Mouse (Mus musculus): Measurements from ENCODE around the gene Plod1. TPM values are rescaled to one million over a fixed set of nuclear protein-coding genes. Genes with fewer than 3 reads are reported as not detected.

The Plod1 gene
- polyA plus RNA-seq, 1 experiment from 2014 or later = 46.9 TPM

DNA sequence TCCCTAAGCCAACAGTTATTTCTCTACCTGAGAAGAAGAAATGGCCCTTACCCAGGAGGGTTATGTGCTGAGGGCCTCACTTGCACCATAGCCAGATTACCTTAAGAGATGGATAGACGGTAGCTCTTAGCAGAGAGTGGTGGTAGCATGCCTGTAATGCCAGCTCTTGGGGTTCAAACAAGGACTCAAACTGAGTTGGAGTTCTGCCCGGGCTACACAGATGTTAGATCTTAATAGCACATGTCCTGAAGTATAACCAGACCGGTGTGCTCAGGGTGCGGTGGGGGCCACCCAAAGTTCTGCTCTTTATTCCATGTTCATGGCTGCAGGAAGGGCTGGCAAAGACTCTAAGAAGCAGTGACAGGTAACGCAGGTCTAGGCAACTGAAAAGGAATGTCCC, 27.1 kb downstream of the Plod1 start:
- H3K36me3 ChIP-seq = peaks cover 43% of the 10 kb centered on the region
- ATAC-seq (ENCODE audit: insufficient number of reproducible peaks, low FRiP score) = no peak
- WGBS = 84% methylated on average over 5 of the region's 5 CpGs

DNA sequence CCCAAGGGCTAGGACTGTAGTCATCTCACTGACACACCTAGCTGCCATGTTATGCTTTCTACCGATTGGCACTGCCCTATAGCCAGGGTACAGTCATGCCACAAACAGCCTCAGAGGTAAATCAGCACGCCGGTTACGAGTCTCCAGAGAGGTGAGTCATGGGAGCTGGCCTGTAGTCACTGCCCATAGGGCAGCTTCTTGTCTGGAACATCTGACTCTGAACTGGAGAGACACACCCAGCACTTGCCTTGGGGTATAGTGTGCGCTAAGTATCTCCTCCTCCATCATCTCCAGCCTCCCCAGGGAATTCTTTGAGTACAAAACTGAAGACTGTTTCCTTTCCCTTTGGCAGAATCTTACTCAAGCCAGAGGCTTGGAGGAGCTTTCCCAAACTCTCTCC, 30.3 kb downstream of the Plod1 start:
- 72% methylated on average over 5 of the region's 5 CpGs for WGBS
- Histone ChIP-seq H3K27me3 (replicated peaks) (no peaks in the 10 kb centered on the region), H3K9me3 (replicated peaks) (no peaks in the 10 kb centered on the region), H3K4me1 (replicated peaks) (peaks cover 23% of the 10 kb centered on the region), H3K4me3 (no peak overlapping the region), H3K36me3 (peaks cover 38% of the 10 kb centered on the region), H3K27ac (ENCODE audit: poor library complexity, severe bottlenecking) (no peak overlapping the region), H3K9ac (no peak overlapping the region), H3K4me2 (no peak overlapping the region)
- no peak for ATAC-seq (ENCODE audit: insufficient number of reproducible peaks, low FRiP score)

More for the DNA sequence above, 27.1 kb downstream of the Plod1 start:
- Histone ChIP-seq H3K9me3 (replicated peaks) (no peaks in the 10 kb centered on the region), H3K27me3 (replicated peaks) (no peaks in the 10 kb centered on the region), H3K4me3 (no peak overlapping the region), H3K4me2 (no peak overlapping the region), H3K9ac (no peak overlapping the region), H3K4me1 (replicated peaks) (peaks cover 16% of the 10 kb centered on the region), H3K27ac (ENCODE audit: poor library complexity, severe bottlenecking) (no peak overlapping the region)

DNA sequence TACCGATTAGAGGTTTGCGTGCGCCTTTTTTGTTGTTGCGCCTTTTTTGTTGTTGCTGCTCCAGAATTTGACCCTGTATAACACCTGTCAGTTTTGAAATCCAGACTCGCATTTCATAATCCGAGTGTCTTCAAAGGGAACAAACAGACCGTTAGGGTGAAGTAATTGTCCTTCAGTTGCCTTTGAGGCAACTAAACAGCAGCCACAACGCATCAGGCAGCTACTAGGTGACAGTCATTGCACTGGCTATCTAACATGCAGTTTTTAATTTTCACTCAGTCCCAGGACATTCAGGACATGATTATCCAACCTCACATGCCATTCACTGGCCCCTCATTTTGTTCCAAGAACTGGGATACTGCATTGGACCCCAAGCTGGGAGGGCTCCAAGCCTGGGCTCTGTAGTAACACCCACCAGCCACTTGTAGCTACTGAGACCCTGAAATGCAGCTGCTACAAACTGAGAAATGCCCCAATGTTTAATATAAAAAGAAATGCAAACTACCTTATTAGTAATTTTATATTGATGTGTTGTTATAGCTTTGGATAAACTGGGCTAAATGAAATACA, 31.4 kb downstream of the Plod1 start:
- peak; percentile 1; the same call in 1 of the 2 replicates for ATAC-seq (ENCODE audit: insufficient number of reproducible peaks, low FRiP score)
- Histone ChIP-seq H3K27ac (ENCODE audit: poor library complexity, severe bottlenecking) (peak overlapping the region; percentile 8; the same call in 1 of the 2 replicates), H3K4me3 (peak overlapping the region; percentile 78), H3K27me3 (replicated peaks) (no peaks in the 10 kb centered on the region), H3K4me1 (replicated peaks) (peaks cover 33% of the 10 kb centered on the region), H3K36me3 (peaks cover 39% of the 10 kb centered on the region), H3K9me3 (replicated peaks) (no peaks in the 10 kb centered on the region), H3K4me2 (peak overlapping the region; percentile 72), H3K9ac (peak overlapping the region; percentile 88)
- WGBS = 1% methylated on average over 8 of the region's 8 CpGs

DNA sequence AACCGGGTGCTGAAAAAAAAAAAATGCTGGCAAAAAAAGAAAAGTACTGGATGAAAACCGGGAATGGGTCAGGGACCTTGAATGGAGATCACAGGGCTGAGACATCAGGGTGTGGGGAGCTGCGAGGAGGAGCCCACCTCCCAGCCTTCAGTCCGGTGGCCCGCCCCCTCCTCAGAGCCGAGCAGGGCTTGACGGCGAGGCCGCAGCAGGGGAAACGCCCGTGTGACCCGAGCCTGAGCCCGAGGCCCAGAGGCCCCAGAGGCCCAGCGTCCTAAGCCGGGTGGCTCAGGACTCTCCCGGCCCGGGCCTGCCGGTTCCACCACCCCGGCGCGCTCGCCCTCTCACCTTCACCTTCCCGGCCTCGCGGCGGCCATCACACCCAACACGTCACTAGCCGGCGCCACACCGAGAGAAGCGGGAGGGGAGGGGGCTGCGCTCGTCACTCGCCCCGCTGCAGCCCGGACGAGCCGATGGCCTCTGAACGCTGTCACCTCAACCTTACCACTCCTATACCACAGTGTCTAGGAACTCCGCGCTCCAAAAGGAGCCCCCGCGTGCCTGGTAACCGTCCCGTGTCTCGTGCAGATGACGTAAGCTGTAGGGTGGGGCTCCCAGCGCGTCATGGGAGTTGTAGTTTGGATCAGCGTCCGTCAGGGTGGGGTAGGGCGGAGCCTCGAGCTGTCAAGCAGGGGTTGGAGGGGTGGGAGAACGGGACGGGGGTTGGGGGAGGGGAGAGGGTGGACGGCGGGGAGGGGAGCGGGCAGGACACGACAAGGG, 32.1 kb downstream of the Plod1 start, which contains the start of gene Mfn2:
Gene Mfn2 (minus strand): TSS at position 392 of the 777 bp plus-strand sequence.
- Histone ChIP-seq H3K36me3 (peaks cover 39% of the 10 kb centered on the region), H3K27me3 (replicated peaks) (no peaks in the 10 kb centered on the region), H3K9me3 (replicated peaks) (no peaks in the 10 kb centered on the region), H3K4me2 (peak within 1 kb of the TSS; percentile 72), H3K4me3 (peak within 1 kb of the TSS; percentile 78), H3K9ac (peak within 1 kb of the TSS; percentile 88), H3K27ac (ENCODE audit: poor library complexity, severe bottlenecking) (peak within 1 kb of the TSS; percentile 86), H3K4me1 (replicated peaks) (peaks cover 37% of the 10 kb centered on the region)
- peak; percentile 96 for ATAC-seq (ENCODE audit: insufficient number of reproducible peaks, low FRiP score)
- under 1% methylated on average over 57 of the region's 59 CpGs for WGBS

DNA sequence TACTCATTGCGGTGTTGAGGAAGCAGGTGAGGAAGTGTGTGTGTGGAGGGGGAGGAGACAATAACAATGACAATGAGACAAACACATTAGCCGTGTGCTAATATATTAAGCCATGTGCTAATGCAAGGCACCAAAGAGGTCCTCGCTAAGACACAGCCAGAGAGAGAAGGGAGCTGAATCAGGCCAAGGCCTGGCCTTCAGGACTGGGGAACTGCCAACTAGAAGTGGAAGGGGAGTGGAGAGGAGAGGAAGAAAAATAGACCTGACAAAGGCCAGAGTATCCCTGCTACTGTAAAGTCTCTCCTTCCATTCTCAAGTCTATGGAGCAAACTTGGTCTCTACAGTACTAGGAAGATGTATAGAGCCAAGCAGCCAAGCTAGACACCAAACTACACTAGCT, 33.0 kb downstream of the Plod1 start:
- Histone ChIP-seq H3K27ac (ENCODE audit: poor library complexity, severe bottlenecking) (peak overlapping the region; percentile 86), H3K9me3 (replicated peaks) (no peaks in the 10 kb centered on the region), H3K9ac (peak overlapping the region; percentile 88), H3K36me3 (peaks cover 44% of the 10 kb centered on the region), H3K4me2 (peak overlapping the region; percentile 72), H3K4me1 (replicated peaks) (peaks cover 42% of the 10 kb centered on the region), H3K4me3 (peak overlapping the region; percentile 78), H3K27me3 (replicated peaks) (no peaks in the 10 kb centered on the region)
- no peak for ATAC-seq (ENCODE audit: insufficient number of reproducible peaks, low FRiP score)
- 72% methylated on average over 3 of the region's 3 CpGs for WGBS

DNA sequence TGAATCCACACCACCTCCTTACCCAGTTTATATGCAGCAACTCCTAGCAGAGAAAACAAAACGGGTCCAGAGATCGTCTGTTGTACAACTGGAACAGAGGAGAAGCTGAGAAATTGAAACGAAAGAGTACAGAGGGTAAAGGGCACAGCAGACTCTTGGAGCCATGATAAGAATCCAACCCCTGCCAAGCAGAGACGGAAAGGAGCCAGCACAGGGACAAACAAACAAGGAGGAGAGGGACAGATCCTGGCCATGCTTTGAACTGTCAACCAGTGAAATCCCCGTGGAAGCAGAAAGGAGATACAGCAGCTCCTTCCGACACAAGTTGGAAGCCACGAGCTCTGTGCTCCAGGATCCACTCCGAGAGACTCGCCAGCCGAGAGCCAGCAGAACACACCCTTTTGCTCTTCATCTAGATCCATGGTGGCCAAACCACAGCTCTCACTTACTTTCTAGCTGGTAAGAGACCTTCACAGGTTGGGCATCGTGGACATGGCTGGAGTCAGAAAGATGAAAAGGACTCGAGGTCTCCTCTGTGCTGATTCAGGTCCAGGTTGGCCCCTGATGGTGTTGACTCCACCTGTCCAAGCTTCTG, 33.6 kb downstream of the Plod1 start:
- ATAC-seq (ENCODE audit: insufficient number of reproducible peaks, low FRiP score) = no peak
- Histone ChIP-seq H3K9ac (peak overlapping the region; percentile 88; the same call in 1 of the 2 replicates), H3K27me3 (replicated peaks) (no peaks in the 10 kb centered on the region), H3K27ac (ENCODE audit: poor library complexity, severe bottlenecking) (no peak overlapping the region), H3K4me2 (peak overlapping the region; percentile 72), H3K4me1 (replicated peaks) (peaks cover 47% of the 10 kb centered on the region), H3K4me3 (peak overlapping the region; percentile 78), H3K36me3 (peaks cover 50% of the 10 kb centered on the region), H3K9me3 (replicated peaks) (no peaks in the 10 kb centered on the region)
- WGBS = 86% methylated on average over 12 of the region's 12 CpGs

DNA sequence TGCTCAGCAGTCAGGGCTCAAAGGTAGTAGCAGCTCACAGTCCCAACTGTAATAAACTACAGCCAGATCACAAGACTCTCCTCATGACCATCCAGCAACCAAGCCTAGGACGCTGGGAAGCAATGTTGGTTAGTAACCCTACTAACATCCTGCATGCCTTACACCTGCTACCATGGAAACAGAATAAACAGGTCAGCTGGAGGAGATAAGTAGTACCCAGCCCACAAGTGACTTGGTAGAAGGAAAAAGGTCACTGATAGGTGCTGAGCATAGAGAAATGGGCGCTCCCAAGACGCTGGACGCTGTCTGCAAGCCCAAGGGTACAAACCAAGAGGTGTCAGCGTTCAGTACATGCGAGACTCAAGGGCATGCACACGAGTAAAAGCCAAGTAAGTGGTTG, 36.1 kb downstream of the Plod1 start:
- WGBS = 62% methylated on average over 7 of the region's 7 CpGs
- Histone ChIP-seq H3K27me3 (replicated peaks) (no peaks in the 10 kb centered on the region), H3K4me1 (replicated peaks) (peaks cover 66% of the 10 kb centered on the region), H3K36me3 (peaks cover 74% of the 10 kb centered on the region), H3K9me3 (replicated peaks) (no peaks in the 10 kb centered on the region), H3K4me3 (no peak overlapping the region), H3K9ac (peak overlapping the region; percentile 50; the same call in 1 of the 2 replicates), H3K27ac (ENCODE audit: poor library complexity, severe bottlenecking) (peak overlapping the region; percentile 67), H3K4me2 (0 out of 2 replicates have a peak overlapping the region, but pooled peaks have one; percentile 36)
- no peak for ATAC-seq (ENCODE audit: insufficient number of reproducible peaks, low FRiP score)

DNA sequence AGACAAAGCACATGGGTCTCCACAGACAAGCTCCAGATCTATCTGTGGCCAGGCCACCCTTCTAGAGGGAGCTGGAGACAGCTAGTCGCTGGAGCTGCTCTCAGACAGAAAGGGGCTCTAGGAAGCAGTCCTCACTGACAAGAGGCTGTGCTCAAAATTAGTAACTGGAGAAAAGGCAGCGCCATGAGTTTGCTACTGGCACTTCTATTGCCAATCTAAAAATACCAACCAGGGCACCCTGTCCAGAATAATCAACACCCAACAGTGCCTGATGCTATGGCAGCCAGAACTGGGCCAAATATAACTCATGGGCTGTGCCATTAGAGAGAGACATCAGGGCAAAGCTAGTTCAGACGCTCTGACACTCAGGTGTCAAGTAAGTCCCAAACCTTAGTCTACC, 39.2 kb downstream of the Plod1 start:
- peak overlapping the region; percentile 15; the same call in 1 of the 2 replicates for H3K4me2 ChIP-seq
- H3K9ac ChIP-seq = peak overlapping the region; percentile 50; the same call in 1 of the 2 replicates
- H3K27me3 ChIP-seq (replicated peaks) = no peaks in the 10 kb centered on the region
- peaks cover 94% of the 10 kb centered on the region for H3K36me3 ChIP-seq
- H3K27ac ChIP-seq (ENCODE audit: poor library complexity, severe bottlenecking) = peak overlapping the region; percentile 97
- no peaks in the 10 kb centered on the region for H3K9me3 ChIP-seq (replicated peaks)
- H3K4me1 ChIP-seq (replicated peaks) = peaks cover 49% of the 10 kb centered on the region
- 58% methylated on average over 3 of the region's 3 CpGs for WGBS
- peak; percentile 34; the same call in 1 of the 2 replicates for ATAC-seq (ENCODE audit: insufficient number of reproducible peaks, low FRiP score)
- no peak overlapping the region for H3K4me3 ChIP-seq

DNA sequence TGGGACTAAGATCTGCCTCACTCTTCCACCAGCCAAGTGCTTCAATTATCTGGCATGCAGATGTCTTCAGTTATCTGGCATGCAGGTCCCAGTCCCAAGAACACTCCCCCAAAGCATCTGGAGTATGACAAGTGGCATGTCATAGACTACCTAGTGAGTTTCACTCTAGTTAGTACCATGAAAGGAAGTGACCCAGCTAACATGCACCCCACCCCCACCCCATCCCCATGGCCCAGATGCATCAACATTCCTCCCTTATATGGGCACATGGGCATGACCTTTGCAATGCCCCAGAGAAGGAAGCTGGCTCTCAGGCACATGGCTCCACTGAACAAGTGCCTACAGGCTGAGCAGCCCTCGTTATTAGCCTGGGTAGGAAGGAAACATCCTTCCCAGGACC, 40.2 kb downstream of the Plod1 start:
- peak overlapping the region; percentile 97 for H3K27ac ChIP-seq (ENCODE audit: poor library complexity, severe bottlenecking)

DNA sequence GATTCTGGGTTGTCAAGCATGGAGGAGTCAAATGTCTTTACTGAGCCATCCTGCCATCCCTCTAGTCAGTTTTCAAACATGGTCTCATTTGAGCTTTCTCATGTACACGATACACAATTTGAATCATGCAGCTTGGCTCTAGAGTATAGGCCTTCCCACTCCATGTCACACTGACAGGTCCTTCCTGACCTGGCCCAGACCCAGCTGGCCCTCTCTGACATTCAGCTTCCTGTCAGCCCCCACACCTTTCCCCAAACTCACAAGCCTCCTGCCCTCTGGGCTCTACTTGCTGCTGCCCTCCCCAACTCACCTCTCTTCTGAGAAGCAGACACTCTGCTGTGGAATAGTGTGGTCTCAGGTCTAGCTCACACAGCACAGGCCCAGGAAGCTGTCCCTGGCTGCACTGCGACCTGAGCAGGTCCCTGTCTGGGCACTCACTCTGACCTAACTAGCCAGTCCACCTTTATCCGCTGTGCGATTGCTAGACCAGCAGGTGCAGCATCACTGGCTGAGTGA, 40.7 kb downstream of the Plod1 start:
- Histone ChIP-seq H3K27ac (ENCODE audit: poor library complexity, severe bottlenecking) (peak overlapping the region; percentile 97), H3K4me1 (replicated peaks) (peaks cover 46% of the 10 kb centered on the region), H3K36me3 (peaks cover 98% of the 10 kb centered on the region), H3K9me3 (replicated peaks) (no peaks in the 10 kb centered on the region), H3K27me3 (replicated peaks) (no peaks in the 10 kb centered on the region), H3K9ac (peak overlapping the region; percentile 26; the same call in 1 of the 2 replicates), H3K4me3 (no peak overlapping the region), H3K4me2 (no peak overlapping the region)
- ATAC-seq (ENCODE audit: insufficient number of reproducible peaks, low FRiP score) = 0 out of 2 replicates have a peak, but pooled peaks have one; percentile 9
- 77% methylated on average over 4 of the region's 4 CpGs for WGBS

More for the DNA sequence above, 40.2 kb downstream of the Plod1 start:
- no peaks in the 10 kb centered on the region for H3K27me3 ChIP-seq (replicated peaks)
- H3K36me3 ChIP-seq = peaks cover 94% of the 10 kb centered on the region
- 22% methylated on average over 1 of the region's 1 CpGs for WGBS
- no peak overlapping the region; the same call in 1 of the 2 replicates for H3K4me2 ChIP-seq
- H3K9ac ChIP-seq = peak overlapping the region; percentile 50; the same call in 1 of the 2 replicates
- peak; percentile 56 for ATAC-seq (ENCODE audit: insufficient number of reproducible peaks, low FRiP score)
- H3K4me1 ChIP-seq (replicated peaks) = peaks cover 49% of the 10 kb centered on the region
- no peak overlapping the region for H3K4me3 ChIP-seq
- no peaks in the 10 kb centered on the region for H3K9me3 ChIP-seq (replicated peaks)

DNA sequence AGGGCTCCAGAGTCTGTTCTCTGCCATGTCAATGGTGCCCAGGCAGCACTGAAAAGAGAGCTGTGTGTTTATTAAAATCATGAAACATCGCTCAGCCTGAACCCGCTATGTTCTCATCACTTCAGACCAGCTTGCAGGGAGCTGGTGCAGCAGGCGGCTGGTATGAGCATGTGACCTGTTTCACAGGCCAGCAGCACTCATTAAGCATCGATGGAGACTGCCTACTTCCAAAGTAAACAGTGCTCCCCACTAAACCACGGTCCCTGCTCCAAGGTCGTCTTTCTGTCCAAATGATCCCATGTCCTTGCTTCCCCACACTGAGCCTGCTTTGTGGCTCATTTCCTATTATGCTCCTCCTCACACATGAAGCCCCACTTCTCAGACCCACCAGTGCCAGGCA, 46.2 kb downstream of the Plod1 start:
- no peak overlapping the region for H3K27ac ChIP-seq (ENCODE audit: poor library complexity, severe bottlenecking)
- no peak for ATAC-seq (ENCODE audit: insufficient number of reproducible peaks, low FRiP score)
- WGBS = 87% methylated on average over 6 of the region's 6 CpGs
- H3K4me2 ChIP-seq = no peak overlapping the region
- H3K9ac ChIP-seq = no peak overlapping the region
- H3K4me3 ChIP-seq = no peak overlapping the region
- H3K4me1 ChIP-seq (replicated peaks) = no peaks in the 10 kb centered on the region
- H3K36me3 ChIP-seq = peaks cover 96% of the 10 kb centered on the region
- no peaks in the 10 kb centered on the region for H3K27me3 ChIP-seq (replicated peaks)
- H3K9me3 ChIP-seq (replicated peaks) = no peaks in the 10 kb centered on the region

All from heart, embryonic 12.5 days (tissue).